Mouse (Mus musculus) left cerebral cortex, postnatal 36 days (tissue): Measurements from ENCODE around the gene Ndufaf2. TPM values are rescaled to one million over a fixed set of nuclear protein-coding genes. Genes with fewer than 3 reads are reported as not detected.

Source experiments
- DNase-seq, 2 experiments: peaks; one replicate each; pipeline ENCODE4 v3.0.0; 2021 to 2022; ENCODE audit warnings: low spot score in 2 of 2, mixed read lengths in 1 of 2
- intact Hi-C: fragments of 180-260 bp; cut with DNase I; formaldehyde crosslinking; loops from one replicate; pipeline ENCODE4 v1.15.1; 2025
- total RNA-seq, 2 experiments: library from RNA; stranded (reverse); gene quantifications; 2 replicates each; pipeline ENCODE4 v1.2.3; 2021

The Ndufaf2 gene
- total RNA-seq, 2 experiments from 2014 or later = 20.3 to 21.4 TPM

GRCm38 (mm10) chr13:107984186-107984585 is 174.2 kb downstream of the Ndufaf2 start:
- DNase-seq = no peak
- intact Hi-C loops = no loop called here

- no peak for DNase-seq
- intact Hi-C loops = no loop called here
Observed at GRCm38 (mm10) chr13:107983231-107983847, 175.1 kb downstream of the Ndufaf2 start.

- no peak for DNase-seq
- intact Hi-C loops = no loop called here
Observed at GRCm38 (mm10) chr13:107979461-107979860, 179.0 kb downstream of the Ndufaf2 start.

GRCm38 (mm10) chr13:107976886-107977656 is 181.4 kb downstream of the Ndufaf2 start:
- no peak for DNase-seq
- intact Hi-C loops = no loop called here

- intact Hi-C loops = no loop called here
- no peak for DNase-seq
Observed at GRCm38 (mm10) chr13:107972451-107972850, 186.0 kb downstream of the Ndufaf2 start.

- intact Hi-C loops = no loop called here
Observed at GRCm38 (mm10) chr13:107971868-107972267, 186.6 kb downstream of the Ndufaf2 start.

GRCm38 (mm10) chr13:107970422-107971142 is 187.8 kb downstream of the Ndufaf2 start:
- DNase-seq = peak; percentile 13 to 19
- intact Hi-C loops = no loop called here

More at GRCm38 (mm10) chr13:107971868-107972267, 186.6 kb downstream of the Ndufaf2 start:
- no peak for DNase-seq

- DNase-seq = peak; percentile 34 to 37
- intact Hi-C loops = no loop called here
Observed at GRCm38 (mm10) chr13:107969961-107970391, 188.4 kb downstream of the Ndufaf2 start.

GRCm38 (mm10) chr13:107964616-107965015 is 193.8 kb downstream of the Ndufaf2 start:
- DNase-seq = no peak
- intact Hi-C loops = no loop called here

GRCm38 (mm10) chr13:107963471-107963870 is 195.0 kb downstream of the Ndufaf2 start:
- intact Hi-C loops = no loop called here
- no peak for DNase-seq

GRCm38 (mm10) chr13:107962741-107963140 is 195.7 kb downstream of the Ndufaf2 start:
- no peak for DNase-seq
- intact Hi-C loops = no loop called here

GRCm38 (mm10) chr13:107961972-107962371 is 196.5 kb downstream of the Ndufaf2 start:
- DNase-seq = no peak
- intact Hi-C loops = no loop called here

GRCm38 (mm10) chr13:107961501-107961900 is 196.9 kb downstream of the Ndufaf2 start:
- no peak for DNase-seq
- intact Hi-C loops = no loop called here

- intact Hi-C loops = no loop called here
- DNase-seq = no peak
Observed at GRCm38 (mm10) chr13:107960549-107960948, 197.9 kb downstream of the Ndufaf2 start.

GRCm38 (mm10) chr13:107959891-107960290 is 198.5 kb downstream of the Ndufaf2 start:
- DNase-seq = no peak
- intact Hi-C loops = no loop called here

- DNase-seq = no peak
- intact Hi-C loops = no loop called here
Observed at GRCm38 (mm10) chr13:107956246-107956645, 202.2 kb downstream of the Ndufaf2 start.

GRCm38 (mm10) chr13:107955327-107956110 is 202.9 kb downstream of the Ndufaf2 start:
- intact Hi-C loops = no loop called here
- DNase-seq = no peak

- DNase-seq = no peak
- intact Hi-C loops = no loop called here
Observed at GRCm38 (mm10) chr13:107954445-107955261, 203.8 kb downstream of the Ndufaf2 start.

GRCm38 (mm10) chr13:107954100-107954444 is 204.4 kb downstream of the Ndufaf2 start:
- no peak for DNase-seq
- intact Hi-C loops = no loop called here
